Mouse (Mus musculus): Measurements from ENCODE around the gene Nipa1. TPM values are rescaled to one million over a fixed set of nuclear protein-coding genes. Genes with fewer than 3 reads are reported as not detected.

Nipa1 gene
- polyA plus RNA-seq, 1 experiment: 0.86 TPM

- Histone ChIP-seq H3K4me3 (replicated peaks) (no peak overlapping the region), H3K9me3 (no peaks in the 10 kb centered on the region), H3K36me3 (replicated peaks; ENCODE audit: low read length) (no peaks in the 10 kb centered on the region), H3K27me3 (replicated peaks) (no peaks in the 10 kb centered on the region), H3K4me1 (peaks cover 58% of the 10 kb centered on the region)
- TF ChIP-seq GATA1 (IDR thresholded peaks at IDR 0.05; ENCODE audit: borderline replicate concordance, low read length) (no peak), FLI1 (IDR thresholded peaks at IDR 0.05; ENCODE audit: low read length) (no peak)
Observed at GRCm38 (mm10) chr7:56013261-56014001, 6.3 kb downstream of the Nipa1 start.

GRCm38 (mm10) chr7:56011018-56011333 is 8.8 kb downstream of the Nipa1 start:
- no peak overlapping the region for H3K4me3 ChIP-seq (replicated peaks)
- peaks cover 47% of the 10 kb centered on the region for H3K4me1 ChIP-seq
- TF ChIP-seq FLI1 (IDR thresholded peaks at IDR 0.05; ENCODE audit: low read length) (no peak), GATA1 (IDR thresholded peaks at IDR 0.05; ENCODE audit: borderline replicate concordance, low read length) (no peak)
- H3K9me3 ChIP-seq: peaks cover 4% of the 10 kb centered on the region
- H3K27me3 ChIP-seq (replicated peaks): no peaks in the 10 kb centered on the region
- peaks cover 3% of the 10 kb centered on the region for H3K36me3 ChIP-seq (replicated peaks; ENCODE audit: low read length)

- Histone ChIP-seq H3K9me3 (peaks cover 6% of the 10 kb centered on the region), H3K4me3 (replicated peaks) (no peak overlapping the region), H3K36me3 (replicated peaks; ENCODE audit: low read length) (peaks cover 6% of the 10 kb centered on the region), H3K27me3 (replicated peaks) (no peaks in the 10 kb centered on the region), H3K4me1 (peaks cover 42% of the 10 kb centered on the region)
- TF ChIP-seq FLI1 (IDR thresholded peaks at IDR 0.05; ENCODE audit: low read length) (no peak), GATA1 (IDR thresholded peaks at IDR 0.05; ENCODE audit: borderline replicate concordance, low read length) (no peak)
Observed at GRCm38 (mm10) chr7:56010318-56011017, 9.3 kb downstream of the Nipa1 start.

GRCm38 (mm10) chr7:55998997-55999396 is 20.8 kb downstream of the Nipa1 start:
- peaks cover 38% of the 10 kb centered on the region for H3K4me1 ChIP-seq
- no peak for TF ChIP-seq FLI1 (IDR thresholded peaks at IDR 0.05; ENCODE audit: low read length)
- TF ChIP-seq GATA1 (IDR thresholded peaks at IDR 0.05; ENCODE audit: borderline replicate concordance, low read length): no peak
- peak overlapping the region; percentile 64 for H3K4me3 ChIP-seq (replicated peaks)
- no peaks in the 10 kb centered on the region for H3K27me3 ChIP-seq (replicated peaks)
- no peaks in the 10 kb centered on the region for H3K36me3 ChIP-seq (replicated peaks; ENCODE audit: low read length)
- H3K9me3 ChIP-seq: no peaks in the 10 kb centered on the region

- no peak overlapping the region for H3K4me3 ChIP-seq (replicated peaks)
- H3K27me3 ChIP-seq (replicated peaks): no peaks in the 10 kb centered on the region
- no peak for TF ChIP-seq GATA1 (IDR thresholded peaks at IDR 0.05; ENCODE audit: borderline replicate concordance, low read length)
- TF ChIP-seq FLI1 (IDR thresholded peaks at IDR 0.05; ENCODE audit: low read length): no peak
- peaks cover 23% of the 10 kb centered on the region for H3K4me1 ChIP-seq
- peaks cover 3% of the 10 kb centered on the region for H3K36me3 ChIP-seq (replicated peaks; ENCODE audit: low read length)
- no peaks in the 10 kb centered on the region for H3K9me3 ChIP-seq
Observed at GRCm38 (mm10) chr7:55995013-55995412, 24.7 kb downstream of the Nipa1 start.

GRCm38 (mm10) chr7:55991858-55992257 is 27.9 kb downstream of the Nipa1 start:
- Histone ChIP-seq H3K4me1 (no peaks in the 10 kb centered on the region), H3K9me3 (no peaks in the 10 kb centered on the region), H3K36me3 (replicated peaks; ENCODE audit: low read length) (peaks cover 9% of the 10 kb centered on the region), H3K4me3 (replicated peaks) (no peak overlapping the region), H3K27me3 (replicated peaks) (no peaks in the 10 kb centered on the region)
- TF ChIP-seq FLI1 (IDR thresholded peaks at IDR 0.05; ENCODE audit: low read length) (no peak), GATA1 (IDR thresholded peaks at IDR 0.05; ENCODE audit: borderline replicate concordance, low read length) (no peak)

- no peak overlapping the region for H3K4me3 ChIP-seq (replicated peaks)
- H3K9me3 ChIP-seq: no peaks in the 10 kb centered on the region
- TF ChIP-seq FLI1 (IDR thresholded peaks at IDR 0.05; ENCODE audit: low read length): no peak
- TF ChIP-seq GATA1 (IDR thresholded peaks at IDR 0.05; ENCODE audit: borderline replicate concordance, low read length): no peak
- peaks cover 5% of the 10 kb centered on the region; the same call in 1 of the 2 replicates for H3K4me1 ChIP-seq
- H3K27me3 ChIP-seq (replicated peaks): no peaks in the 10 kb centered on the region
- peaks cover 9% of the 10 kb centered on the region for H3K36me3 ChIP-seq (replicated peaks; ENCODE audit: low read length)
Observed at GRCm38 (mm10) chr7:55991129-55991528, 28.6 kb downstream of the Nipa1 start.

- Histone ChIP-seq H3K27me3 (replicated peaks) (no peaks in the 10 kb centered on the region), H3K4me3 (replicated peaks) (peak overlapping the region; percentile 79), H3K36me3 (replicated peaks; ENCODE audit: low read length) (peaks cover 23% of the 10 kb centered on the region), H3K9me3 (no peaks in the 10 kb centered on the region), H3K4me1 (peaks cover 16% of the 10 kb centered on the region)
- TF ChIP-seq FLI1 (IDR thresholded peaks at IDR 0.05; ENCODE audit: low read length): no peak
- TF ChIP-seq GATA1 (IDR thresholded peaks at IDR 0.05; ENCODE audit: borderline replicate concordance, low read length): no peak
Observed at GRCm38 (mm10) chr7:55986526-55987214, 33.1 kb downstream of the Nipa1 start.

- H3K9me3 ChIP-seq: no peaks in the 10 kb centered on the region
- H3K27me3 ChIP-seq (replicated peaks): no peaks in the 10 kb centered on the region
- TF ChIP-seq FLI1 (IDR thresholded peaks at IDR 0.05; ENCODE audit: low read length) (no peak), GATA1 (IDR thresholded peaks at IDR 0.05; ENCODE audit: borderline replicate concordance, low read length) (no peak)
- peaks cover 28% of the 10 kb centered on the region for H3K36me3 ChIP-seq (replicated peaks; ENCODE audit: low read length)
- H3K4me1 ChIP-seq: peaks cover 18% of the 10 kb centered on the region
- no peak overlapping the region for H3K4me3 ChIP-seq (replicated peaks)
Observed at GRCm38 (mm10) chr7:55984754-55985153, 35.0 kb downstream of the Nipa1 start.

- no peaks in the 10 kb centered on the region for H3K9me3 ChIP-seq
- TF ChIP-seq FLI1 (IDR thresholded peaks at IDR 0.05; ENCODE audit: low read length): no peak
- TF ChIP-seq GATA1 (IDR thresholded peaks at IDR 0.05; ENCODE audit: borderline replicate concordance, low read length): no peak
- H3K36me3 ChIP-seq (replicated peaks; ENCODE audit: low read length): peaks cover 40% of the 10 kb centered on the region
- H3K27me3 ChIP-seq (replicated peaks): no peaks in the 10 kb centered on the region
- H3K4me1 ChIP-seq: peaks cover 18% of the 10 kb centered on the region
- H3K4me3 ChIP-seq (replicated peaks): no peak overlapping the region
Observed at GRCm38 (mm10) chr7:55983107-55983506, 36.6 kb downstream of the Nipa1 start.
